Mouse (Mus musculus) ovary, adult 18-20 months (tissue): ENCODE results near the gene A4galt.
A peak's percentile ranks its signal among the peaks of the same experiment; 100 is the strongest.

ENCODE experiments used
- DNase-seq: peaks from one replicate; pipeline ENCODE4 v3.0.0; 2022; ENCODE audit warnings: low spot score, mixed read lengths

Gene A4galt

GRCm38 (mm10) chr15:83226066-83226834 is 25.3 kb downstream of the A4galt start:
- no peak for DNase-seq

GRCm38 (mm10) chr15:83224136-83224766 is 27.3 kb downstream of the A4galt start:
- no peak for DNase-seq

GRCm38 (mm10) chr15:83223208-83223962 is 28.2 kb downstream of the A4galt start:
- peak; percentile 77 for DNase-seq

GRCm38 (mm10) chr15:83221721-83222120 is 29.9 kb downstream of the A4galt start:
- DNase-seq = no peak

GRCm38 (mm10) chr15:83220368-83221013 is 31.1 kb downstream of the A4galt start:
- DNase-seq = no peak

- DNase-seq = no peak
Observed at GRCm38 (mm10) chr15:83215322-83216216, 36.0 kb downstream of the A4galt start.

GRCm38 (mm10) chr15:83210229-83210628 is 41.3 kb downstream of the A4galt start:
- DNase-seq = peak; percentile 44

- DNase-seq = no peak
Observed at GRCm38 (mm10) chr15:83209719-83210118, 41.9 kb downstream of the A4galt start.

GRCm38 (mm10) chr15:83209092-83209695 is 42.4 kb downstream of the A4galt start:
- no peak for DNase-seq

GRCm38 (mm10) chr15:83204731-83205451 is 46.7 kb downstream of the A4galt start:
- DNase-seq = no peak

GRCm38 (mm10) chr15:83202412-83202811 is 49.2 kb downstream of the A4galt start:
- no peak for DNase-seq

GRCm38 (mm10) chr15:83193413-83193812 is 58.2 kb downstream of the A4galt start:
- no peak for DNase-seq

GRCm38 (mm10) chr15:83182351-83182750 is 69.2 kb downstream of the A4galt start:
- no peak for DNase-seq

GRCm38 (mm10) chr15:83181800-83182330 is 69.7 kb downstream of the A4galt start:
- DNase-seq = no peak

- no peak for DNase-seq
Observed at GRCm38 (mm10) chr15:83180004-83180403, 71.6 kb downstream of the A4galt start.
